Mouse (Mus musculus) central nervous system, embryonic 14 days (tissue): Measurements from ENCODE around the gene Ccl25. TPM values are rescaled to one million over a fixed set of nuclear protein-coding genes. Genes with fewer than 3 reads are reported as not detected.

ENCODE experiments used
- polyA plus RNA-seq: library from polyadenylated mRNA; depleted of rRNA; stranded (reverse); fragments of >200 nt; gene quantifications from 2 replicates; pipeline ENCODE4 v1.2.3, GENCODE M21; 2012; rRNA removed

Ccl25 gene
- 16.1 and 17.8 TPM in 2 replicates for polyA plus RNA-seq

GRCm38 (mm10) chr8:4324983-4325750 is at the start of gene Ccl25, which contains the start of gene Elavl1:
Gene Ccl25 (plus strand): TSS chr8:4325210.
Gene Elavl1 (minus strand): TSS chr8:4325413.

GRCm38 (mm10) chr8:4275275-4276110 is 49.5 kb upstream of the Ccl25 start, which contains the start of gene Timm44:
Gene Timm44 (minus strand): TSS chr8:4275913.

Other genes starting within 250 kb of the Ccl25 start
- gene Cd209f, start 219.4 kb upstream of the Ccl25 start, polyA plus RNA-seq = 0.09 TPM in 1 of 2 replicates, not detected in the other
- gene Cd209g, start 191.1 kb upstream of the Ccl25 start, polyA plus RNA-seq = not detected in 2 replicates
- gene Evi5l, start 158.6 kb upstream of the Ccl25 start, polyA plus RNA-seq = 86.5 and 91.0 TPM in 2 replicates
- 47.9 and 51.3 TPM in 2 replicates for gene Prr36, start 107.8 kb upstream of the Ccl25 start, polyA plus RNA-seq
- 0.02 and 0.09 TPM in 2 replicates for gene Lrrc8e, start 98.4 kb upstream of the Ccl25 start, polyA plus RNA-seq
- 70.2 TPM in 2 replicates for gene Map2k7, start 86.5 kb upstream of the Ccl25 start, polyA plus RNA-seq
- gene Gm49320, start 86.3 kb upstream of the Ccl25 start, polyA plus RNA-seq = 7.2 and 7.3 TPM in 2 replicates
- 48.0 and 49.4 TPM in 2 replicates for gene Tgfbr3l, start 77.0 kb upstream of the Ccl25 start, polyA plus RNA-seq
- 62.6 and 65.5 TPM in 2 replicates for gene Snapc2, start 72.1 kb upstream of the Ccl25 start, polyA plus RNA-seq
- gene Ctxn1, start 65.9 kb upstream of the Ccl25 start, polyA plus RNA-seq = 350 and 390 TPM in 2 replicates
- 78.4 and 88.7 TPM in 2 replicates for gene Timm44, start 49.3 kb upstream of the Ccl25 start, polyA plus RNA-seq
- gene Elavl1, start 203 bp downstream of the Ccl25 start, polyA plus RNA-seq = 52.0 and 54.8 TPM in 2 replicates
- gene Cers4, start 167.8 kb downstream of the Ccl25 start, polyA plus RNA-seq = 43.9 and 52.1 TPM in 2 replicates